Mouse (Mus musculus) layer of hippocampus, postnatal 14 days (tissue): Measurements from ENCODE around the gene Vmn2r14. TPM values are rescaled to one million over a fixed set of nuclear protein-coding genes. Genes with fewer than 3 reads are reported as not detected.
"Not testable (repeated sequence)": the region's sequence is repeated elsewhere in the genome, so short reads cannot be mapped to it uniquely, and the experiment has no call there.

Experiments
- DNase-seq, 2 experiments: peaks; one replicate each; pipeline ENCODE4 v3.0.0; 2021 to 2022; ENCODE audit warnings: low spot score in 2 of 2, mixed read lengths in 1 of 2
- long read RNA-seq, 2 experiments: library from polyadenylated mRNA; stranded (forward); transcript quantifications; one replicate each; pipeline ENCODE4 v2.0.0; 2021
- total RNA-seq, 2 experiments: library from RNA; stranded (reverse); gene quantifications; 2 replicates each; pipeline ENCODE4 v1.2.3; 2021

Gene Vmn2r14
- not detected for total RNA-seq
- long read RNA-seq, experiment 1: 0 reads
- long read RNA-seq, experiment 2: 0 reads

GRCm38 (mm10) chr5:109224608-109225007 is at the start of gene Vmn2r14:
Gene Vmn2r14, minus strand, starts transcription at chr5:109224708.
- DNase-seq: no peak

GRCm38 (mm10) chr5:109192099-109192498 is 32.4 kb downstream of the Vmn2r14 start, which contains the start of gene Vmn2r13:
Gene Vmn2r13, minus strand, starts transcription at chr5:109192199.
- DNase-seq: not testable (repeated sequence)

GRCm38 (mm10) chr5:109166851-109167250 is 57.7 kb downstream of the Vmn2r14 start:
- not testable (repeated sequence) for DNase-seq

Other genes with a start within 250 kb of the Vmn2r14 start
- not detected for gene Vmn2r10, start 218.2 kb downstream of the Vmn2r14 start, total RNA-seq
- gene Vmn2r11, start 165.1 kb downstream of the Vmn2r14 start, total RNA-seq: not detected
- gene Vmn2r12, start 126.8 kb downstream of the Vmn2r14 start, total RNA-seq: not detected
- not detected for gene Vmn2r13, start 32.5 kb downstream of the Vmn2r14 start, total RNA-seq
- not detected for gene Vmn2r15, start 72.9 kb upstream of the Vmn2r14 start, total RNA-seq
- not detected for gene Vmn2r16, start 105.5 kb upstream of the Vmn2r14 start, total RNA-seq
- gene Vmn2r17, start 195.0 kb upstream of the Vmn2r14 start, total RNA-seq: not detected